Mouse (Mus musculus) heart, embryonic 16.5 days (tissue): ENCODE data around the gene Il10rb. TPM values are rescaled to one million over a fixed set of nuclear protein-coding genes. Genes with fewer than 3 reads are reported as not detected.

Experiments used
- ATAC-seq: fragments of 200-750 bp; cut with Nextera tagmentation; replicated peaks from 2 replicates; pipeline ENCODE4 v1.8.0; 2017; ENCODE audit warnings: moderate number of reproducible peaks; ENCODE audit not compliant: insufficient read depth, low FRiP score; ENCODE audit errors: extremely low read depth
- H3K27ac ChIP-seq: fragments of 300-500 bp; sonication (generic); 2 replicates; pipeline ENCODE4 v1.5.1; 2014; ENCODE audit warnings: mild to moderate bottlenecking, low read length, control low read depth, moderate library complexity
- H3K27me3 ChIP-seq: fragments of 300-500 bp; sonication (generic); 2 replicates; pipeline ENCODE4 v1.6.1; 2014; ENCODE audit warnings: low read length, mixed read lengths; ENCODE audit not compliant: control insufficient read depth, insufficient read depth
- H3K36me3 ChIP-seq: fragments of 300-500 bp; sonication (generic); 2 replicates; pipeline ENCODE4 v1.6.1; 2014; ENCODE audit not compliant: control insufficient read depth, insufficient read depth
- H3K4me1 ChIP-seq: fragments of 300-500 bp; sonication (generic); 2 replicates; pipeline ENCODE4 v1.6.1; 2014; ENCODE audit warnings: low read length, mixed read lengths; ENCODE audit not compliant: control insufficient read depth, insufficient read depth
- H3K4me2 ChIP-seq: fragments of 300-500 bp; sonication (generic); 2 replicates; pipeline ENCODE4 v1.6.1; 2014; ENCODE audit warnings: low read depth, mild to moderate bottlenecking, control low read depth, low read length
- H3K4me3 ChIP-seq: fragments of 300-500 bp; sonication (generic); 2 replicates; pipeline ENCODE4 v1.5.1; 2014; ENCODE audit warnings: mild to moderate bottlenecking, control low read depth, low read length
- H3K9ac ChIP-seq: fragments of 300-500 bp; sonication (generic); 2 replicates; pipeline ENCODE4 v1.6.1; 2014; ENCODE audit warnings: low read length, control low read depth
- H3K9me3 ChIP-seq: fragments of 300-500 bp; sonication (generic); replicated peaks from 2 replicates; pipeline ENCODE4 v1.6.1; 2016; ENCODE audit warnings: low read length; ENCODE audit not compliant: control insufficient read depth
- whole genome bisulfite sequencing: fragments of 180-500 bp; shearing (Covaris S2); extraction: QIAGEN DNeasy Blood & Tissue Kit; methylation state at CpG from one replicate; pipeline ENCODE4 v1.1.7; 2014; 5-methylcytosine and 5-hydroxymethylcytosine counted together
- polyA plus RNA-seq: library from polyadenylated mRNA; unstranded; fragments of >200 nt; fragmentation: Nextera tagmentation; extraction: Ambion mirVana; gene quantifications from 2 replicates; pipeline ENCODE4 v1.2.1, GENCODE M21; 2015

Gene Il10rb
- 71.3 and 75.1 TPM in 2 replicates for polyA plus RNA-seq

- H3K4me3 ChIP-seq = peak within 1 kb of the TSS; percentile 86
- WGBS = 3% methylated on average over 50 of the region's 51 CpGs
- H3K9me3 ChIP-seq = no peaks in the 10 kb centered on the region
- H3K27me3 ChIP-seq = no peaks in the 10 kb centered on the region
- peak; percentile 91 for ATAC-seq
- peak within 1 kb of the TSS; percentile 95 for H3K27ac ChIP-seq
- peaks cover 16% of the 10 kb centered on the region; the same call in 1 of the 2 replicates for H3K36me3 ChIP-seq
- H3K9ac ChIP-seq = peak within 1 kb of the TSS; percentile 98
- H3K4me2 ChIP-seq = peak within 1 kb of the TSS; percentile 85
- H3K4me1 ChIP-seq = peaks cover 30% of the 10 kb centered on the region
These were observed at the start of gene Il10rb for GRCm38 (mm10) chr16:91405640-91406584. Gene Il10rb (plus strand): TSS chr16:91406164.

GRCm38 (mm10) chr16:91356760-91357525 is 49.0 kb upstream of the Il10rb start:
- H3K4me3 ChIP-seq = no peak overlapping the region
- peaks cover 5% of the 10 kb centered on the region for H3K27me3 ChIP-seq
- no peak overlapping the region for H3K9ac ChIP-seq
- no peak overlapping the region for H3K27ac ChIP-seq
- no peak overlapping the region for H3K4me2 ChIP-seq
- 0 out of 2 replicates have a peak, but pooled peaks have one; percentile 14 for ATAC-seq
- peaks cover under 1% of the 10 kb centered on the region; the same call in 1 of the 2 replicates for H3K4me1 ChIP-seq
- 69% methylated on average over 10 of the region's 10 CpGs for WGBS
- H3K36me3 ChIP-seq = no peaks in the 10 kb centered on the region
- H3K9me3 ChIP-seq = no peaks in the 10 kb centered on the region

DNA sequence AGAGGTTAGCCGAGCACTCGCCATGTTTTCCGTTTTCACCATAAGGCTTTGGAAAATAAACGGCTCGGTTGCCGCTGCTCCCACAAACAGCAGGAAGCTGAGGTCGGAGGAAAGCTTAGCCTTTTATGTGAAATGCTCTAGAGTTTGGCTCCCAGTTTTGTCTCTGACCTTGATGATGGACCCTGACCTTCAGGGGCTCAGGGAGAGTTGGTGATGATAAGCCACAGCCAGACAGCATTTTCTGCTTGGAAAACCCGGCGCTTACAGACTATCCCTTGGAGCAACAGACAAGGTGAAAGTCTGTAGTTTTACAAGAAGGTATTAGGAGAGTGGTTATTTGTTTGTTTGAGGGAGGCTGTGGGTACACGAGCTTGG is 48.5 kb upstream of the Il10rb start:
- 45% methylated on average over 10 of the region's 10 CpGs for WGBS
- Histone ChIP-seq H3K27ac (no peak overlapping the region), H3K9me3 (no peaks in the 10 kb centered on the region), H3K4me2 (no peak overlapping the region), H3K36me3 (no peaks in the 10 kb centered on the region), H3K4me1 (peaks cover 6% of the 10 kb centered on the region), H3K4me3 (no peak overlapping the region), H3K27me3 (peaks cover 4% of the 10 kb centered on the region), H3K9ac (no peak overlapping the region)
- no peak for ATAC-seq

- no peak overlapping the region for H3K27ac ChIP-seq
- no peaks in the 10 kb centered on the region for H3K36me3 ChIP-seq
- H3K9me3 ChIP-seq = no peaks in the 10 kb centered on the region
- WGBS = 37% methylated on average over 8 of the region's 8 CpGs
- H3K4me1 ChIP-seq = peaks cover 13% of the 10 kb centered on the region
- no peak overlapping the region for H3K4me2 ChIP-seq
- H3K4me3 ChIP-seq = no peak overlapping the region
- H3K9ac ChIP-seq = no peak overlapping the region
- no peaks in the 10 kb centered on the region for H3K27me3 ChIP-seq
- ATAC-seq = no peak
These were observed 47.4 kb upstream of the Il10rb start for GRCm38 (mm10) chr16:91358555-91358954.

DNA sequence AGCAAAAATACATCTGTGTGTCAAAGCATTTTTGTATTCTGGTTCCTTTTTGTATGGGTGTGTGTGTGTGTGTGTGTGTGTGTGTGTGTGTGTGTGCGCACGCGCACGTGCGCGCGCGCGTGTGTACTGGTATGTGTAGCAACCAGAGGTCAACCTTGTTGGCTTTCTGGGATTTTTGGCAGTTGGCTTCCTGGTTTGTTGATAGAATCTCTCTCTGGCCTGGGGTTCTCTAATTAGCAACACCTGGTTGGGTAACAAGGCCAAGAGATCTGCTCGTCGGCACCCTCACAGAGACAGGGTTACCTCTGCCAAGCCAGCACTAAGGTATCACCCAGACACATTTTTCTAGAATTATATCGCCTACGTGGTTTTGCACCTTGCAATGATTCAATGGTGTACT is 46.4 kb upstream of the Il10rb start:
- WGBS = 88% methylated on average over 13 of the region's 13 CpGs
- Histone ChIP-seq H3K4me3 (no peak overlapping the region), H3K27ac (no peak overlapping the region), H3K36me3 (no peaks in the 10 kb centered on the region), H3K27me3 (no peaks in the 10 kb centered on the region), H3K9ac (no peak overlapping the region), H3K4me2 (no peak overlapping the region), H3K4me1 (peaks cover 19% of the 10 kb centered on the region), H3K9me3 (no peaks in the 10 kb centered on the region)
- ATAC-seq = no peak

- Histone ChIP-seq H3K27ac (no peak overlapping the region), H3K9ac (no peak overlapping the region), H3K27me3 (no peaks in the 10 kb centered on the region), H3K4me1 (peaks cover 19% of the 10 kb centered on the region), H3K9me3 (no peaks in the 10 kb centered on the region), H3K4me3 (no peak overlapping the region), H3K4me2 (no peak overlapping the region), H3K36me3 (no peaks in the 10 kb centered on the region)
- WGBS = 57% methylated on average over 3 of the region's 3 CpGs
- no peak for ATAC-seq
These were observed 45.8 kb upstream of the Il10rb start for GRCm38 (mm10) chr16:91360162-91360561.

DNA sequence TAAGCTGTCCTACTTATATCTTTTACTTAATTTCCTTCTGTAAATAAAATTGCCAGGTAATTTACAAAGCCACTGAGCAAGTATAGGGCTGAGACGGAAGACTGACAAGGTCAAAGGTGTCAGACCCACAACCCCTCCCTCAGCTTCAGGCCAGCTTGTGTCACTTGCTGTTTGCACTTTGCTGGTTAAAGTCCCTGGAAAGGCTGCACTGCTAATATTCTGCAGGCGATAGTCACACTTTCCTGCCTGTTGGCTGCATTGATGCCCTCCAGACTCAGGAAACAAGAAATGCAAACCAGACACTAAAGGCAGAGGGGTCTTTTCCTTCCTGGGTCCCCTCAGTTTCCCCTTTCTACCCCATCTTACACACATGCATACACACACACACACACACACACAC is 44.0 kb upstream of the Il10rb start:
- ATAC-seq = no peak
- no peak overlapping the region for H3K4me3 ChIP-seq
- peaks cover 19% of the 10 kb centered on the region for H3K4me1 ChIP-seq
- WGBS = 68% methylated on average over 2 of the region's 2 CpGs
- H3K9me3 ChIP-seq = no peaks in the 10 kb centered on the region
- peak overlapping the region; percentile 86 for H3K27ac ChIP-seq
- no peak overlapping the region for H3K4me2 ChIP-seq
- H3K27me3 ChIP-seq = no peaks in the 10 kb centered on the region
- H3K36me3 ChIP-seq = no peaks in the 10 kb centered on the region
- peak overlapping the region; percentile 41; the same call in 1 of the 2 replicates for H3K9ac ChIP-seq

GRCm38 (mm10) chr16:91362616-91363272 is 43.2 kb upstream of the Il10rb start:
- 35% methylated on average over 12 of the region's 12 CpGs for WGBS
- Histone ChIP-seq H3K27ac (peak overlapping the region; percentile 86), H3K4me1 (peaks cover 19% of the 10 kb centered on the region), H3K9me3 (no peaks in the 10 kb centered on the region), H3K9ac (peak overlapping the region; percentile 41; the same call in 1 of the 2 replicates), H3K27me3 (no peaks in the 10 kb centered on the region), H3K36me3 (no peaks in the 10 kb centered on the region), H3K4me3 (no peak overlapping the region), H3K4me2 (peak overlapping the region; percentile 14; the same call in 1 of the 2 replicates)
- ATAC-seq = peak; percentile 56
